Mouse (Mus musculus): ENCODE measurements around the gene Pzp. TPM values are rescaled to one million over a fixed set of nuclear protein-coding genes. Genes with fewer than 3 reads are reported as not detected.

Gene Pzp
- polyA plus RNA-seq, 1 experiment from 2014 or later = not detected

DNA sequence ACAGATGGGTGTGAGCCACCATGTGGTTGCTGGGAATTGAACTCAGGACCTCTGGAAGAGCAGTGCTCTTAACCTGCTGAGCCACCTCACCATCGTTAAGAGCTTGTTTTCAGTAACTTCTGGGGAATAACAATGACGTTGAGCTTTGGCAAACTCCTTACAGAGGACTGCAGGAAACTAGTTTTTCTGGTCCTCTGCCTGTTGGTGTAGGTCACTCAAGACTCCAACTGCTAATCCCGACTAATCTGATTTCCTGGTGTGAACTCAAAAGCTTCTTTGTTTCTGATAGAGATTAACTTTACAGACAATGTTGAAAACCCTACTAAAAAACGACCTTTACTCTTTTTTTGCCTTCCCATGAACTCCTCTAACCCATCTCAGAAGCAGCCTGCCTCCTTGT, 49.0 kb downstream of the Pzp start:
- H3K27ac ChIP-seq = no peak overlapping the region
- no peaks in the 10 kb centered on the region for H3K27me3 ChIP-seq
- H3K4me1 ChIP-seq = no peaks in the 10 kb centered on the region
- no peak overlapping the region for H3K4me3 ChIP-seq
- ATAC-seq (ENCODE audit: insufficient number of reproducible peaks, insufficient read depth, low FRiP score, low TSS enrichment) = no peak
- 9% methylated on average over 4 of the region's 4 CpGs for WGBS
- no peak overlapping the region for H3K4me2 ChIP-seq (replicated peaks)
- H3K9ac ChIP-seq = no peak overlapping the region
- no peaks in the 10 kb centered on the region for H3K9me3 ChIP-seq
- no peaks in the 10 kb centered on the region for H3K36me3 ChIP-seq

DNA sequence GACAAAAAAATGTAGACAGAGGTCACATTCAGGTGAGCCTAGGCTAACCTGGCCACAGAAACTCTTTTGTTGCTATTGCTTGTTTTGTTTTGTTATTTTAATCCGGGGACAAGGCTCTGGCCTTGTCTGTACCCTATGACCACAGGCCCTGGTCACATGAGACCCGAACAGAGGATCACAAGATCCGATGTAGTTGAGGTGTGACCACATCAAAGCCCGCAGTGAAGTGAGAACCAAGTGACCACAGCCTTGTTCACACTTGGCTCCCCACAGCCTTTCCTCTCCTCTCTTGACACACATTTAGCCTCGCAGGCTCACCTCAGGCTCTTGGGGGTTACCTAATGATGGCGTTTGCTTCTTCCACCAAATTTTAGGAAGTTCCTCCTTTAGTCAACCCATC, 52.4 kb downstream of the Pzp start:
- no peak overlapping the region for H3K27ac ChIP-seq
- no peaks in the 10 kb centered on the region for H3K36me3 ChIP-seq
- 89% methylated on average over 6 of the region's 6 CpGs for WGBS
- no peak overlapping the region for H3K4me3 ChIP-seq
- no peak overlapping the region for H3K9ac ChIP-seq
- H3K27me3 ChIP-seq = no peaks in the 10 kb centered on the region
- no peaks in the 10 kb centered on the region for H3K4me1 ChIP-seq
- H3K9me3 ChIP-seq = no peaks in the 10 kb centered on the region
- ATAC-seq (ENCODE audit: insufficient number of reproducible peaks, insufficient read depth, low FRiP score, low TSS enrichment) = no peak
- no peak overlapping the region for H3K4me2 ChIP-seq (replicated peaks)

DNA sequence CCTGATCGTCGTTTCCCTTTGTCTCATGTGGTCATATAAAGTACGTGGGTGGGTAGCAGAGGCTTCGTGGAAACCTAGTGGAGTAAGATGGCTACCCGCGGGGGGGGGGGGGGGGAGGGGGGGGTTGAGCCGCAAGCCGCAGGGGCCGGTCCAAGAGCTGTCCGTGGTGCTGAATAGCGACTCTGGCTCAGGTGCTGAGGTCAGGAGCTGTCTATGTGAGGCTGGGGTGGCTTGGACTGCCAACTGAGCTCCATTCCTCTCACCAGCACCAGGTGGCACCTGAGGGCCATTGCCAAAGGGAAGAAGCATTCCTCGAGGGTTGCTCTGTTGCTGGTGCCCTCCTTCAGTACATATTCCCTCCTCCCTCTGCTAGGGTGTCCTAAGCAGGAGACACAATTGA, 57.1 kb downstream of the Pzp start:
- 8% methylated on average over 12 of the region's 12 CpGs for WGBS
- H3K27me3 ChIP-seq = no peaks in the 10 kb centered on the region
- H3K4me1 ChIP-seq = no peaks in the 10 kb centered on the region
- H3K36me3 ChIP-seq = no peaks in the 10 kb centered on the region
- no peak overlapping the region for H3K27ac ChIP-seq
- peak; percentile 64; the same call in 1 of the 2 replicates for ATAC-seq (ENCODE audit: insufficient number of reproducible peaks, insufficient read depth, low FRiP score, low TSS enrichment)
- H3K9ac ChIP-seq = no peak overlapping the region
- peak overlapping the region; percentile 20; the same call in 1 of the 2 replicates for H3K4me2 ChIP-seq (replicated peaks)
- H3K9me3 ChIP-seq = no peaks in the 10 kb centered on the region
- no peak overlapping the region for H3K4me3 ChIP-seq

DNA sequence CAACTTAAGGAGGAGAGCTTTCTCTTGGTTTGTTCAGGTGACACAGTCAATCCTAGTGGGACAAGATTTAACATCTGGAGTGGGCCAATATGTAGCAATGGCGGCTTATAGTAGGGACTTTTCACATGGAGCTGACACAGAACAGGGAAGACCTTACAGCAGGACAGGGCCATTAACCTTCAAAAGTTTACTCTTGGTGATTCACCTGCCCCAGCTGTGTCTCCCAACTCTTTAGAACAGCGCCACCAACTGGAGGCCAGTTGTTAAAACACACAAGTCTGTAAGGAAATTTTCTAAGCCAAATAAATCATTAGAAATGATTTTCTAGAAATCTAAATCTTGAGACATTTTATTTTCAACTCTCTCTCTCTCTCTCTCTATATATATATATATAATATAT, 59.2 kb downstream of the Pzp start:
- Histone ChIP-seq H3K36me3 (no peaks in the 10 kb centered on the region), H3K4me3 (no peak overlapping the region)
- 39% methylated on average over 2 of the region's 2 CpGs for WGBS

DNA sequence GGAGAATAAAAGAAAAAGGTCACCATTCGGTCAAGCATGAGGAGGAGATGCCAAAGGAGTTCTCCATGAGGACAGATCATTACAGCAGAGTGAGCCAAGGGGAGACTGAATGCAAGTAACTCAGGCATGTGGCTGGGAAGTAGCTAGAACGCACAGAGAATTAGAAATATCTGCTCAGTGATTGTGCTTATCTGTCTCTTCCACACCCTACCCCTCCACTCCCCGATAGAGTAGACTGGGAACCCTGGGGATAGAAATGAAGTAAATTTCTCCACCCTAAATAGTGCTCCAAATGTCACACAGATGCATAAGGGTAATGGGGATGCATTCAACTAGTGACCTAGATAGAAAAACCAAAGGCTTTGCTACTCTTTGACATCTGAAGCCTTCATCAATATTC, 60.0 kb downstream of the Pzp start:
- H3K9me3 ChIP-seq = no peaks in the 10 kb centered on the region
- no peak overlapping the region for H3K4me2 ChIP-seq (replicated peaks)
- no peaks in the 10 kb centered on the region for H3K36me3 ChIP-seq
- H3K4me1 ChIP-seq = no peaks in the 10 kb centered on the region
- H3K9ac ChIP-seq = no peak overlapping the region
- no peak overlapping the region for H3K27ac ChIP-seq
- WGBS = 79% methylated on average over 3 of the region's 3 CpGs
- H3K4me3 ChIP-seq = no peak overlapping the region
- H3K27me3 ChIP-seq = no peaks in the 10 kb centered on the region
- no peak for ATAC-seq (ENCODE audit: insufficient number of reproducible peaks, insufficient read depth, low FRiP score, low TSS enrichment)

More for the DNA sequence above, 59.2 kb downstream of the Pzp start:
- Histone ChIP-seq H3K9me3 (no peaks in the 10 kb centered on the region), H3K27me3 (no peaks in the 10 kb centered on the region), H3K9ac (no peak overlapping the region), H3K4me2 (replicated peaks) (no peak overlapping the region), H3K27ac (no peak overlapping the region), H3K4me1 (no peaks in the 10 kb centered on the region)
- no peak for ATAC-seq (ENCODE audit: insufficient number of reproducible peaks, insufficient read depth, low FRiP score, low TSS enrichment)

DNA sequence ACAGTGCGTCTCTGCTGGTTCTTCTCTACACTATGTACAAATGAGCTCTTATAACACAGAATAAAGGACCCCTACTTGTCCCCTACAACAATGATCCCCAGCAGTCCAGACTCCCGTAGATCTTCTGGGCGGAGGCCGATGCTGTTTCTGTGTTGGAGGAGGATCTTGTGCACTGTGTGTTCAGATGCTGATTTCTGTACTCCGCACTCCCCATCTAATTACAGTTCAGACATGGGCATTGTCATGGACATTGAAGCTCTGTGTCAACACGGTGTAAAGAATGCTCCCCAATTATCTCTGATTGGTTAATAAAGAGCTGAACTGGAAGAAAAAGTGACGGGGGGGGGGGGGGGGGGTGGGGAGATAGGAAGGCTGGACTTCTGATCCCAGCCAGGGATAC, 60.5 kb downstream of the Pzp start:
- Histone ChIP-seq H3K9me3 (no peaks in the 10 kb centered on the region), H3K4me1 (no peaks in the 10 kb centered on the region), H3K27ac (no peak overlapping the region), H3K36me3 (no peaks in the 10 kb centered on the region), H3K9ac (no peak overlapping the region), H3K4me3 (no peak overlapping the region), H3K4me2 (replicated peaks) (no peak overlapping the region), H3K27me3 (no peaks in the 10 kb centered on the region)
- ATAC-seq (ENCODE audit: insufficient number of reproducible peaks, insufficient read depth, low FRiP score, low TSS enrichment) = no peak
- WGBS = 31% methylated on average over 7 of the region's 7 CpGs

DNA sequence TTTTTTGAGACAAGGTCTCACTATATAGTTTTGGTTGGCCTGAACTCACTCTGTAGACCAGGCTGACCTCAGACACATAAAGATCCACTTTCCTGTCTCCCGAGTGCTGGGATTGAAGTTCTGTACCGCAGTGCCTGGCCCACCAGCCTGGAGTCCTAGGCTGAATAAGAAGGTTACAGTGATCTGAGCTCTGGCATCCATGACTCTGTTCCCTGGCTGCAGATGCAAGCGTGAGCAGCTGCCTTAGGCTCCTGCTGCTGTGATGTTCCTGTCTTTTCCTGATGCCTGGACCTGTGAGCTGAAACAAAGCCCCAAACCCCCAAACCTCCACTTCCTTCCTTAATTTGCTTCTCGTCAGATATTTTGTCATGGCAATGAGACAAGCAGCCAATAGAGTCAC, 61.5 kb downstream of the Pzp start:
- WGBS = 62% methylated on average over 4 of the region's 4 CpGs
- Histone ChIP-seq H3K9ac (no peak overlapping the region), H3K9me3 (no peaks in the 10 kb centered on the region), H3K27me3 (no peaks in the 10 kb centered on the region), H3K4me3 (no peak overlapping the region), H3K36me3 (no peaks in the 10 kb centered on the region), H3K27ac (no peak overlapping the region), H3K4me1 (no peaks in the 10 kb centered on the region), H3K4me2 (replicated peaks) (no peak overlapping the region)
- no peak for ATAC-seq (ENCODE audit: insufficient number of reproducible peaks, insufficient read depth, low FRiP score, low TSS enrichment)

DNA sequence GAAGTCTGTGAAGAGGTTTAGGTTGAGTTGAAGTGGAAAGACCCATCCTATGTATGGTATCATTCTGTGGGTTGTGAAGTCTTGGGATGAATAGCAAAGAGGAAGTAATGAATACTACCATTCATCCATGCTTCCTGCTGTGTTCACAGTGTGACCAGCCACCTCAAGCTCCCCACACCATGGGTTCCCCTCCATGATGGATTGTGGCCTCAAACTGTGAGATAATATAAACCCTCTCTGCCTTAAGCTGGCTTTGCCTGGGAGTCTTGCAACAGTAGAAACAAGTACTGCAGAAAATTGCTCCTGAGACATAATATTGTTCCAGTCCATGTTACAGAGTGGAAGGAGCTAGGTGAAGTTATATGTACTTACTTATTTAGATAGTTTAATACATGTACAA, 64.9 kb downstream of the Pzp start:
- H3K4me2 ChIP-seq (replicated peaks) = no peak overlapping the region
- no peaks in the 10 kb centered on the region for H3K9me3 ChIP-seq
- ATAC-seq (ENCODE audit: insufficient number of reproducible peaks, insufficient read depth, low FRiP score, low TSS enrichment) = no peak
- H3K27me3 ChIP-seq = no peaks in the 10 kb centered on the region
- no peaks in the 10 kb centered on the region for H3K36me3 ChIP-seq
- no peaks in the 10 kb centered on the region for H3K4me1 ChIP-seq
- H3K27ac ChIP-seq = no peak overlapping the region
- no peak overlapping the region for H3K9ac ChIP-seq
- no peak overlapping the region for H3K4me3 ChIP-seq

DNA sequence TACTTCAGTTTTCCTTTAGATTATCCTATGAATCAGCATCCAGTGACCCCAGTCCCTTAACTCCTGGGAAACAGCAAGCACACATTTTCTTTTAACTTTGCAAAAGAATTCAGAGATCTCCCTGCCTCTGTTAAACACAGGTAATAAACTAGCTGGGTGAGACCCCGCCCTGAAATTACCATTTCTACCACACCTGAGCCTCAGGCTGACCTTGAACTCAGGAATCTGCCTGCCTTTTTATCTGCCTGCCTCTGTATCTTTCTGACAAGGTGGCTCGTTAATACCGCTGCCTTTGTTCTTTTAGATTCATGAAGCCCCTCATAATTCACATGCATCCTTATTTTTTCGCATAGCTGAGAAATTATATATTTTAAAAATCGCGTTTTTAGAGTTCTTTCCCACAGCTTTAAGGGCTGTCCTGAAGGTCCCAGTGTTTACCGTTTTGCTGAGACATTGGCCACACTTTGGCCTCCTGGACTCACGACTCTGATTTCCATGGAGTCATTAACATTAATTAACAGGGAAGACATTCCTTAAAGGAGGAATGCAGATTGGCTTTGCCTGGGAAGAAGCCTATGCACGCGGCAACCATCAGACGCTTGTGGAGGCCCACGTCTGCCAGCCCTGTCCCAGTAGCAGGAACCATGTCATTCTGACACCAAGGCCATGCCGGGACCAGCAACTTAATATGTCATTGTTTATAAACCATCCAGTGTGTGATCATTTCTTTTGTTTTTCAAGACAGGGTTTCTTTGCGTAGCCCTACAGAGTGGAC, 65.6 kb downstream of the Pzp start:
- WGBS = 77% methylated on average over 14 of the region's 14 CpGs
- H3K27ac ChIP-seq = no peak overlapping the region
- ATAC-seq (ENCODE audit: insufficient number of reproducible peaks, insufficient read depth, low FRiP score, low TSS enrichment) = no peak
- H3K9me3 ChIP-seq = no peaks in the 10 kb centered on the region
- H3K27me3 ChIP-seq = no peaks in the 10 kb centered on the region
- H3K9ac ChIP-seq = no peak overlapping the region
- no peaks in the 10 kb centered on the region for H3K36me3 ChIP-seq
- H3K4me3 ChIP-seq = no peak overlapping the region
- no peak overlapping the region for H3K4me2 ChIP-seq (replicated peaks)
- no peaks in the 10 kb centered on the region for H3K4me1 ChIP-seq

DNA sequence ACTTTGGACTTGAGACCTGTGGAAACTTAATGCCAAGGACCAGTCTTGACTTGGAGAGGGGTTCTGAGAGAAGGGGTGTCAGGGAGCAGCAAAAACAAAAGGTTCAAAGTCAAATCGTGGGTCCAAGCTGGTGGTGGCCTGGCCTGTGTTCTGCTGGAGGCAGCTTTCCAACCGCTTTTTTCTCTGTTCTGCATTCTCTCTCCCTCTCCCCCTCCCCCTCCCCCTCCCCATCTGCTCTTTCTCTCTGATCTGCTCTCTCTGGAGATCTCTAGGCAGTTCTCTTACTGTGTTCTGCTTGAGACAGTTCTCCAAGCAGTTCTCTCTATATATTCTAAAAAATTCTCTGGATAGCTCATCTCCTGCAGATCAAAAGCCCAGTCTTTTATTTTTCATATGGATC, 66.2 kb downstream of the Pzp start:
- WGBS = 33% methylated on average over 2 of the region's 2 CpGs
- no peak overlapping the region for H3K9ac ChIP-seq
- H3K36me3 ChIP-seq = no peaks in the 10 kb centered on the region
- H3K9me3 ChIP-seq = no peaks in the 10 kb centered on the region
- H3K4me2 ChIP-seq (replicated peaks) = no peak overlapping the region
- H3K4me1 ChIP-seq = no peaks in the 10 kb centered on the region
- H3K27me3 ChIP-seq = no peaks in the 10 kb centered on the region
- H3K27ac ChIP-seq = no peak overlapping the region
- H3K4me3 ChIP-seq = no peak overlapping the region
- no peak for ATAC-seq (ENCODE audit: insufficient number of reproducible peaks, insufficient read depth, low FRiP score, low TSS enrichment)

DNA sequence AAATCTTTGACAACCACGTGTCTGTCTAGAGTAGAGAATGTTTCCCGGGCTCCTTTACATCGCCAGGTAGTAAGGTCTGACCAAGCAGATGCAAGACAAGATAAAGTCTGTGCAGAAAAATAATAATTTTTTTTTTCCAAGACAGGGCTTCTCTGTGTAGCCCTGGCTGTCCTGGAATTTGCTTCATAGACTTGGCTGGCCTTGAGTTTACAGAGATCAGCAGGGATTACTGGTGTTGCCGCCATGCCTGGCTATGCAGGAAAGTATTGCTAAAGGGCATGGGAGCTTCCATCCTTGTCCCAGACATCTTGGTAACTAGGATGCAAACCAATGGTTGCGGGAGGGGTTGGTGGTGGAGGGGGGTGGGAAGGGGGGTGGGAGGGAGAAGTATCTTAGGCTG, 69.3 kb downstream of the Pzp start:
- no peak overlapping the region for H3K4me2 ChIP-seq (replicated peaks)
- H3K9ac ChIP-seq = no peak overlapping the region
- ATAC-seq (ENCODE audit: insufficient number of reproducible peaks, insufficient read depth, low FRiP score, low TSS enrichment) = no peak
- H3K4me3 ChIP-seq = no peak overlapping the region
- no peaks in the 10 kb centered on the region for H3K4me1 ChIP-seq
- no peaks in the 10 kb centered on the region for H3K36me3 ChIP-seq
- H3K9me3 ChIP-seq = no peaks in the 10 kb centered on the region
- WGBS = 81% methylated on average over 5 of the region's 5 CpGs
- H3K27ac ChIP-seq = no peak overlapping the region
- no peaks in the 10 kb centered on the region for H3K27me3 ChIP-seq

DNA sequence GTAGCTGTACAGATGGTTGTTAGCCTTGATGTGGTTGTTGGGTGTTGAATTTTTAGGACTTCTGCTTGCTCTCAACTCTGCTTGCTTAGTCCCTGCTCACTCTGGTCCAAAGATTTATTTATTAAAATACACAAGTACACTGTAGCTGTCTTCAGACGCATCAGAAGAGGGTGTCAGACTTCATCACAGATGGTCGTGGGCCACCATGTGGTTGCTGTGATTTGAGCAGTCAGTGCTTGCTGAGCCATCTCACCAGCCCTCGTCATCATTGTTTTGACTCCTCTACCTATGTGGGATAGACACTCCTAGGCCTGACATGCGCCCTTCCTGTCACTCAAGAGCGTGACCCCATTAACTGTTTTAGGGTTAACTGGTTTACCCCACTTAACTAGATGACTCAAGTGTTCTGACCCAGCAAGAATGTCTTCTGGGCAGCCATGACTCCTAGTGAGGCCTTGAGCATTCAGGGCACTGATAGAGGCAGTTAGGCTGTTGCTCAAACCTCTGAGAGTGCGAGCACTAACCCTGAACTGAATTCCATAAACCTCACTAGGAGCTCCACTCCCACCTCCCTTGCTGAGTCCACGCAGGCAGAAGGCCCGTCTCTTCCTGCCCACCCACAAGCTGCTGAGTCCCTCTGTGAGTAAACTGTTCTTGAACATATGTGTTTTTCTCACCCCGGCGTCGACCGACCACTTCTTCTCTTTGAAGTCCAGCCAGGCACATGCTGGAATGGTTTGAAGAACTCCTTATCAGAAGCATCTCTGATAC, 70.5 kb downstream of the Pzp start:
- Histone ChIP-seq H3K4me1 (no peaks in the 10 kb centered on the region), H3K9ac (no peak overlapping the region), H3K4me3 (no peak overlapping the region), H3K36me3 (no peaks in the 10 kb centered on the region), H3K27me3 (no peaks in the 10 kb centered on the region), H3K9me3 (no peaks in the 10 kb centered on the region), H3K27ac (no peak overlapping the region), H3K4me2 (replicated peaks) (no peak overlapping the region)
- no peak for ATAC-seq (ENCODE audit: insufficient number of reproducible peaks, insufficient read depth, low FRiP score, low TSS enrichment)
- 76% methylated on average over 12 of the region's 12 CpGs for WGBS
